Mouse (Mus musculus) cerebral cortex, adult 2 months (tissue): ENCODE data around the gene Slc12a4.

Experiments used
- WGBS: fragments of 180-500 bp; shearing (Covaris S2); methylation state at CpG from one replicate; pipeline ENCODE4 v1.1.7; 2018; 5-methylcytosine and 5-hydroxymethylcytosine counted together

Gene Slc12a4

DNA sequence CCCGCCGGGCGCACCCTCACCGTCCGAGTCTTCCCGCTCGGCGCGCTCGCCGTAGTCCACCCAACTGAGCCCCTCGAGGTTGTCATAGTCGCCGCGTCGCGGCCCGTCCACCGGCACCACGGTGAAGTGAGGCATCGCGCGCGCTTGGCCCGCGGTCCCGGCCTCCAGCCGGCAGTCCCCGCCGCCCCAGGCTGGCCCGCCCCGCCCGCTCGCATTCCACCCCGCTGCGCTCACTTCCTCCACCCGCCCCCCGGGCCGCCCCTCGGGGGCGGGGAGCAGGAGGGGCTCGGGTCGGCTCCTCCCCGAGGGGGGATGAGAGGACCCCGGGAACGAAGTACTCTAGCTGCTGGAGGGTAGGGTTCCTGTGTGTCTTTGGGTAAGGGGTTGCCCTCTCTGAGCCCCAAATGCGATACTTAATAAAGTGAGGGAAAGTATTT, at the start of gene Slc12a4:
Gene Slc12a4 (minus strand): TSS at position 193 of the 437 bp plus-strand sequence.
- 1% methylated on average over 47 of the region's 47 CpGs for WGBS

DNA sequence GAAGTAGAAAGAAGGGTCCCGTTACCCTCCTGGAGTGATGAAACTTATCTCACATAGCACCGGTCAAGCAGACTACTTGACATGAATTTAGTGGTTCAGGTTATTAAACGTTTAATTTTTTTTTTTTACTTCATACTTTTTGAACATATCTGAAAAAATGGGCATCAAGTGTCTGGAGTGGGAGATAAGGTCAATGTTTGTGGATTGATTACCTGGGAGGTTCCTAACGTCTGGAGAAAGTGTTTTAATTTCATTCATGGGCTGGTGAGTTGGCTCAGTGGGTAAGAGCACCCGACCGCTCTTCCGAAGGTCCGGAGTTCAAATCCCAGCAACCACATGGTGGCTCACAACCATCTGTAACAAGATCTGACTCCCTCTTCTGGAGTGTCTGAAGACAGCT, 46.3 kb upstream of the Slc12a4 start:
- 84% methylated on average over 8 of the region's 8 CpGs for WGBS

DNA sequence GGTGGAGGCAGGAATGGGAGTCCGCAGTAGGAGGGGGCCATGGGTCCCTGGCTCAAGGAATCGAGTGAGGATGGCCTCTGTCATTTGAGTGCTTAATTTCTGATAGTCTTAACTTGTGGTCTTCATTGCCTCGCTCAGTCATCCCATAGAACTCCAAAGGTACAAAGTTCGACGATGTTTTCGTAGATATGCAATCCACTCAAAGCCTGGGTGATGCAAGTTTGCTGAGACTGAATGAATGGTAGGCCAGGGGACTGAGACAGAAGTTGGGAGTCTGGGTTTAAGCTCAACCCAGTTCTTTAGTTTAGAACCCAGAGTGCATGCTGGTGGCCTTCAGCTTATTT, 45.7 kb upstream of the Slc12a4 start, which contains the start of gene Ddx28:
Gene Ddx28 (minus strand): TSS at position 240 of the 344 bp plus-strand sequence.
- under 1% methylated on average over 6 of the region's 6 CpGs for WGBS

DNA sequence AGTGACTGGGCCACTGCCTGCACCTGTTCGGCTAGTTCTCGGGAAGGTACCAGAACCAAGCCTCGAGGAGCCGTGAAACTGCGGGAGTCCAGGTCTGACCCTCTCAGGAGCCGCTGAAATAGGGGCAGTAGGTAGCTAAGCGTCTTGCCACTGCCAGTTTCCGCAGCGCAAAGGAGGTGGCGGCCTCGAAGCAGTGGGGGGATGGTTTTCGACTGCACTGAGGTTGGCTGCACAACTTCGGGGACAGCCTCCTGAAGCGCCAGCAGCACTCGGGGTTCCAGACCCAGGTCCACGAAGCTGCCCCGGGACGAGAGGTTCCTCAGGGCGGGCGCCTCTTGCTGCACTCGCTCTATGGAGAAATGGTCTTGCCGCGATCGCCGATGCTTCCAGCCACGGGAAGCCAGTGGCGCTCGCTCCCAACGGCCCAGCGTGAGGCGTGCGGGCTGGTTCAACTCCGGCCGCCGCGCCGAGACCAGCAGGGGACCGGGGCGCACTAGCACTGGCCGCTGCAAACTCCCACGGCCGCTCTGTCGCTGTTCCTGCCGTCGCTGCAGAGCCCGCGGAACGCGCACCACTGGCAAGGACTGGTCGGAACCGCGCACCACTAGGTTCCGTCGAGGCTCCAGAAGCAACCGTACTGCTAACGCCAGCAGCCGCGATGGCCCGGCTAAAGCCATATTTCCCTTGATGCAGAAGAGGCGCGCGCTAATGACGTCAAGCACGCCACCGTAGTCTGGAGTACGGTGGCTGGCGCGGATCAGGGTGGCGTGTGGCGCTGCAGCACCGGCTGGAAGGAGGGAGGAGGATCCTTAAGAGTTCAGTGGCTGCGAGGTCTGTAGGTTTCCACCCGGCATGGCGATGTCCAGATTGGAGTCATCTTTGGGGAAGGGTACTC, 45.1 kb upstream of the Slc12a4 start:
- 1% methylated on average over 74 of the region's 74 CpGs for WGBS

DNA sequence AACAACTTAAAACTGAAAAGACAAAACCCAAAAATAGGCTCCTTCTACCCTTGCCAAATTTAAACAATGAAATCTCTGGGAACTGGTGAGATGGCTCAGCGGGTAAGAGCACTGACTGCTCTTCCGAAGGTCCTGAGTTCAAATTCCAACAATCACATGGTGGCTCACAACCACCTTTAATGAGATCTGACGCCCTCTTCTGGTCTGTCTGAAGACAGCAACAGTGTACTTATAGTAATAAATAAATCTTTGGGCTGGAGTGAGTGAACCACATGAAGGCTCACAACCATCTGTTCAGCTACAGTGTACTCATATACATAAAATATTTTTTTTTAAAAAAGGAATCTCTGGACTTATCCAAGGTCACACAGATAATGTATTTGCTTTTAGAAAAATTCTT, 42.0 kb upstream of the Slc12a4 start:
- whole genome bisulfite sequencing: 66% methylated on average over 3 of the region's 3 CpGs

DNA sequence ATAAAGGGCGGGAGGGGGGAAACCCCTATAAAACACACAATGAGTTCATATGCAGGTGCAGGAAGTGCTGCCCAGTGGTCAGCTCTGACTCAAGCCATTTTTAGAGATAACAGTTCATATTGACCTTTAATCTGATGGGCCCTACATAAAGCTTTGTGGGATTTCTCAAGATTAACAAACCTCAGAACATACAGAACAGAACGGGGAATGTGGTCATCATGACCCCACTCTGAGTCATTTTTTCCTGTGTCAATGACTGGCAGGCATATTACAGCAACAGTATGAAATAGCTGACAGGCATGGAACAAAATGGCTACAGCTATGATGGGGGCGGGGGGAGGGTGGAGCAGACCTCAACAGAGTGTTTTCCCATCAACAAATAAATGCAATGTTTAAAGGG, 41.2 kb upstream of the Slc12a4 start:
- WGBS: 76% methylated on average over 3 of the region's 3 CpGs

DNA sequence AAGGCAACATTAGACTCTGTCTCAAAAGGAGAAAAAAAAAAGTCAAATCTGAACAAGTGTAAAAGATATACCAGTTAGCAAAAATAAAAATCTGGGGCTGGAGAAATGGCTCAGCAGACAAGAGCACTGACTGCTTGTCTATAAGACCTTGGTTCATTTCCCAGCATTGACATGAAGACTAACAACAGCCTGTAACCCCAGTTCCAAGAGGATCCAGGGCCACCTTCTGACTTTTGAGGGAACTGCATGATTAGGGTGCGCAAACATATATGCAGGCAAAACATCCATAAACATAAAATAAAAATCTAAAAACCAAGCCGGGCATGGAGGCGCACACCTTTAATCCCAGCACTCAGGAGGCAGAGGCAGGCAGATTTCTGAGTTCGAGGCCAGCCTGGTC, 40.5 kb upstream of the Slc12a4 start:
- 90% methylated on average over 4 of the region's 4 CpGs for WGBS

DNA sequence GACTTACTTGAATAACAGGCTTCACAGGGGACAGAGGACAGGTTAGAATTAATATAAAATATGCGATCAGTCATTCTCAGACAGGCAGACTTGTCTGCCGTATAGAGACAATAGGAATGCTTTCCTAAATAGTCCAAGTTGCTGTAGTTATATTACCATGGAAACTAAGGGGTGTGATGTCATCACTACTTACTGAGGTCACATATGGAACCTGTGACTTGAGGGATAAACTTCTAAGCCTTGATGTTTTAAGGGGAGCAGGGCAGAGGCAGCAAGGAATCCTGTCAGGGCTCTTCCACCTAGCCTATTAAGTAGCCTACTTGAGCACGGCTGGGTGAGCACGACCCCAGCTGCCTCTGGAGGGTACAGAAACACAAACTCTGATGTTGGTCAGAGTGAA, 40.0 kb upstream of the Slc12a4 start, which contains the start of gene Dpep2nb:
Gene Dpep2nb (minus strand): TSS at position 101 of the 400 bp plus-strand sequence.
- WGBS: 78% methylated on average over 4 of the region's 4 CpGs

DNA sequence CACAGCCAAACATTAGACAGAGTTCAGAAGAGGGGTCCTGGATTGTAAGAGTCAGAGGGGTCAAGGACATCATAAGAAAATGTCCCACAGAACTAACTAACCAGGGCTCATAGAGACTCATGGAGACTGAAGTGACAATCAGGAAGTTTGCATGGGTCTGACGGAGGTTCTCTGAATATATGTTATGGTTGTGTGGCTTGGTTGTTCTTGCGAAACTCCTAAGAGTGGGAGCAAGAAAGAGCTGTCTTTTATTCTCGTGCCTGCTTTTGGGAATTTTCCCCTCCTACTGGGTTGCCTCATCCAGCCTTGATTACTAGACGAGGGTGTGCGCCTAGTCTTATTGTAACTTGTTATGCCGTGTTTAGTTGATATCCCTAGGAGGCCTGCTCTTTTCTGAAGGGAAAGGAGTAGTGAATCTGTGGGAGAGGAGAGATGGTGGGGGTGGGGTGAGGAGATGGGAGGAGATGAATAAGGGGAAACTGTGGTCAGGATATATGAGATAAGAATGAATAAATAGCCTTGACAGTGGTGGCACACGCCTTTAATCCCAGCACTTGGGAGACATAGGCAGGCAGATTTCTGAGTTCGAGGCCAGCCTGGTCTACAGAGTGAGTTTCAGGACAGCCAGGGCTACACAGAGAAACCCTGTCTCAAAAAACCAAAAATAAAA, 38.8 kb upstream of the Slc12a4 start:
- WGBS: 74% methylated on average over 8 of the region's 8 CpGs

DNA sequence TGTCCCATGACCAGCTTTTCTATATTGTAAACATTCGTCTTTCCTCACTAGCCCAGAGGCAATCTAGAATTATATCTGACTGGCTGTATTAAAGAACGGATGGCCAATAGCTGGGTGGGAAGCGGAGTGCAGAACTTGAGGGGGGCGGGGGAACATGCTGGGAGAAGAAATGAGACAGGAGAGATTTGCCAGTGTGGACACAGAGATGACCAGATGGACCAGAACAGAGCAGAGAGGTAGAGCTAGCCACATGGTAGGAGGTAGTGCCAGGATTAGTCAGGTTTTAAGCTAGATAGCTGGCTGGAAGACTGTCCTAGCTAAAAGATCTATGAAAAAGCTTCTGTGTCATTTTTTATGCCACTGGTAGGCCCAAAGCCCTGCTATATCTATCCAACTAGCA, 36.0 kb upstream of the Slc12a4 start:
- WGBS: 86% methylated on average over 4 of the region's 4 CpGs

DNA sequence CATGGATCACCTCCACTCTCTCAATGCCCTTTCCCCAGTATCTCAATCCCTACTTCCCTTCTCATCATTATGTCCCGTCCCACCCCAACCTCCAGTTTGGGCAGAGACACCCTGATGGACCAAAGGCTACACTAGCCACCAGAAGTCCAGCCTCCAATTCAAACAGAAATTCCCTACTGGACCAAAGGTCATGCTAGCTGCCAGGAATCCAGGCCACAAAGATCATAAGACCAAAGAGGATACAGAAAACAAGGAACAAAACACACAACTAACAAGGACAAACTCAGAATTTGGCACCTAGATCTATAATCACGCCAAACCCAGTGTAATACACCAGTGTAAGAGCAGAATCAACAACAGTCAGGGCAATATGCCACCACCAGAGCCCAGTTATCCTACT, 33.1 kb upstream of the Slc12a4 start:
- WGBS: 87% methylated on average over 2 of the region's 2 CpGs

DNA sequence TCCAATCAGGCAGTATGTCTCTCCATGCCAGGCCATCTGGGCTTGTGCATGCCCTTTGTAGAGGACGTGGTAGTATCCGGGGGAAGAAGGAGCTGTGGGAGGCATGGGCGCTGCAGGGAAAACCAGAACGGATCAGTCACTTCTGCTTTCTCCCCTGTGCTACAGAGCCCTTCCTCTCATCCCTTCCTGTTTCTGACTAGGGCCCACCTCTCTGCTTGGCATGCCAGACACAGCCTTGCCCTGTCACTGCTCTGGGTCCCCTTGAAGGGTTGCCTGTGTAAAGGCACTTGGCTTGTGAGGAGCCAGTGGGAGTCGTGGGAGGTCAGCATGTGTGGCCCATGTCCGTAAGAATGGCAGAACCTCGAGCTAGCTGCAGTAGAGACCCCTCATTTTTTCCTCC, 30.5 kb upstream of the Slc12a4 start:
- WGBS: 70% methylated on average over 7 of the region's 7 CpGs

DNA sequence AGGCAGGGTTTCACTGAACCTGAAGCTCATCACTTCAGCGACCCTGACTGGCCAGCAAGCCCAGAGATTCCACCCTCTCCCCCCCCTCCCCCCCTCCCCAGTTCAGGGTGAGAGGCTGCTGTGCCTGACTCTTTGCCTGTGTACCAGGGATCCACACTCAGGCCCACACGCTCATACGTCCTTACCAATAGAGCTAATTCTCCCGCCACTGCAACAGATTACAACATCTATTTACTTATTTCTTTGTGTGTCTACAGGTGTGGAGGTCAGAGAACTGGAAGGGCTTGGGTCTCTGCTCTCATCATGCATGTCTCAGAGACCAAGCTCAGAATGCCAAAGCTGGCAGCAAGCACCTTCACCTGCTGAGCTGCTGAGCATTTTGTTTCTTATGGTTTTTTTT, 27.3 kb upstream of the Slc12a4 start:
- WGBS: 67% methylated on average over 4 of the region's 4 CpGs

DNA sequence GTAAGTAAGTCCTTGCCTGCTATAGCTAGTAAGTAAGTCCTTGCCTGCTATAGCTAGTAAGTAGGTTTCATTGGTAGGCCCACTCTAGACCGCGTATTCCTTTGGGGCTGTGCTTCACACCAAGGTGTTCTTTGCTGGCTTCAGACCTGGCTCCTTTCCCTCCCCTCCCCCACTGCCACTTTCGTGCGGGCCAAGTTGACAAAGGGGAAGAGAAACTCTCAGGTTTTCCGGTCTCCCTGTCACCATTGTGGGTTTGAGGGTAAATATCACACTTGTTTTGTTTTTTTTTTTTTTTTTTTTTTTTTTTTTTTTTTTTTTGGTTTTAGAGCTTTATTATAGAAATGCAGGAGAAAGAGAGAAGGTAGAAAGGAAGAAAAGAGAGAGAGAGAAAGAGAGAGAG, 26.6 kb upstream of the Slc12a4 start:
- 72% methylated on average over 5 of the region's 5 CpGs for WGBS

DNA sequence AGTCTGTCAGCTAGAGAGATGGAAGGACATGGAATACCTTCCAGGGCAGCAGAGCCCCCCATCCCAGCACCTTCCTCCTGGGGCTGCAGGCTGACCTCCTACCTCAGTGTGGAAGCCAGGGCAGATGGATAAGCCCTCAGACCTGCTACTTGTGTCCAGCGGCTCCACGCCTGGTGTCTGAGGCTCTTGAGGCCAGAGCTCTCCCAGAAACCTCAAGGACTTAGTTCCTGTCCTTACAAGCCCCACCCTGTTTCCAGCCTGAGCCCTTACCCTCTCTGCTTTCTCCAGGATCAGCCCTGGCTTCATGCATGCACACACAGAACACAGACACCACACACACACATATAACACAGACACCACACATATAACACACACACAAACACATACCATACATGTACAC, 25.6 kb upstream of the Slc12a4 start:
- 91% methylated on average over 2 of the region's 2 CpGs for WGBS

DNA sequence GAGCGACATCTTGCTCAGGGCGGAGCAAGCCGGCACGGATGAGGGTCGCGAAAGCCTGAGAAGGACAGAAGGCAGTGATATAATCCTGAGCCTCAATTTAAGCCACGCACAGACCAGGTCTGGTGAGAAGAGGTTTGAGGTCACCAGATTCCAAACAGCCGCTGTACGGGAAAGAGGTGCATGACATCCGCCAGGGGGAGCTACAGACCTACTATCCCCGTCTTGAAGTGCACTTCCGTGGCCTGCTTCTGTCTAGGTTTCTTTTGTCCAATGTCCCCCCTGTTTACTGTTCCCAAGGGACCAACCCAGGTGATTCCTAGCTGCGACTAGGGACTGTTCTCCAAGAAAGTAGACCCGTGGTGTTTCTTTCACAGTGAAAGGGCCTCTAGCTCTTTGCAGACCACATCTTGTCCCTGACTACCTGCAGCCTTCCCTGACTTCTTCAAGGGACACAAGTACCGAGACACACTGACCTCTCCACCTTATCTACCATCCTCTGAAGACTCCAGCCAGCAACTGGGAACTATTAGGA, 25.0 kb upstream of the Slc12a4 start, which contains the start of gene Dus2:
Gene Dus2 (plus strand): TSS at position 482 of the 532 bp plus-strand sequence.
- WGBS: 16% methylated on average over 15 of the region's 15 CpGs

DNA sequence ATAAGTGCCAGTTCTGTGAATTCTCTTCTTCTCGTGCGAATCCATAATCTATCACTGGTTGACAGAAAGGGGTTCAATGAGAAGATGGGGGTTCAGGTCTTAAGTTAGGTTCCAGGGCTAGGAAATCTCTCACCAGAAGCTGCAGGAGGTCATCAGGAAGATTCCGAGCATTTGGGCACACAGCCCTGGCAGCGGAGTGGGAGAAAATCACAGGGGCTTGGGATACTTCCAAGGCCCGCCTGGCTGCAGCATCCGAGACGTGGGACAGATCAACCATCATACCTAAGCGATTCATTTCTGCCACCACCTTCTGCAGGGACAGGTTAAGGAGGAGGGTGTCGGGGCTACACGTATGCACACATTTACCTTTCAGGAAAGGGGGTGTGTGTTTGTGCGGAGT, 22.6 kb upstream of the Slc12a4 start:
- WGBS: 83% methylated on average over 11 of the region's 11 CpGs

DNA sequence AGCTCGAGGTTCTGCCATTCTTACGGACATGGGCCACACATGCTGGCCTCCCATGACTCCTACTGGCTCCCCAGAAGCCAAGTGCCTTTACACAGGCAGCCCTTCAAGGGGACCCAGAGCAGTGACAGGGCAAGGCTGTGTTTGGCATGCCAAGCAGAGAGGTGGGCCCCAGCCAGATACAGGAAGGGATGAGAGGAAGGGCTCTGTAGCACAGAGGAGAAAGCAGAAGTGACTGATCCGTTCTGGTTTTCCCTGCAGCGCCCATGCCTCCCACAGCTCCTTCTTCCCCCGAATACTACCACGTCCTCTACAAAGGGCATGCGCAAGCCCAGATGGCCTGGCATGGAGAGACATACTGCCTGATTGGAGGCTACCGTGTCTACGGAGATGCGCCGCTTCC, 17.5 kb upstream of the Slc12a4 start:
- 72% methylated on average over 11 of the region's 11 CpGs for WGBS

DNA sequence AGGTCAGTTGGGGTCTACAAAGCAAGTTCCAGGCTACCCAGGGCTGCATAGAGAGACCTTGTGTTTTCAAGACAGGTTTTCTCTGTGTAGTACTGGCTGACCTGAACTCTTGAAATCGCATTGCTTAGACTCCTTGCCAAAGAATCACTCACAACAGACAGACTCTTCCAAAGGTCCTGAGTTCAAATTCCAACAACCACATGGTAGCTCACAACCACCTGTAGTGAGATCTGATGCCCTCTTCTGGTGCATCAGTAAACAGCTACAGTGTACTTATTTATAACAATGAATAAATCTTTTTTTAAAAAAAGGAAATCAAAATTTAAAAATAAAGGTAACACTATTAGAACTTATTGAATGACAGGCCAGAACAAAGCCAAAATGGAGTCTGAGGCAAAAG, 15.2 kb upstream of the Slc12a4 start:
- 92% methylated on average over 1 of the region's 1 CpGs for WGBS

DNA sequence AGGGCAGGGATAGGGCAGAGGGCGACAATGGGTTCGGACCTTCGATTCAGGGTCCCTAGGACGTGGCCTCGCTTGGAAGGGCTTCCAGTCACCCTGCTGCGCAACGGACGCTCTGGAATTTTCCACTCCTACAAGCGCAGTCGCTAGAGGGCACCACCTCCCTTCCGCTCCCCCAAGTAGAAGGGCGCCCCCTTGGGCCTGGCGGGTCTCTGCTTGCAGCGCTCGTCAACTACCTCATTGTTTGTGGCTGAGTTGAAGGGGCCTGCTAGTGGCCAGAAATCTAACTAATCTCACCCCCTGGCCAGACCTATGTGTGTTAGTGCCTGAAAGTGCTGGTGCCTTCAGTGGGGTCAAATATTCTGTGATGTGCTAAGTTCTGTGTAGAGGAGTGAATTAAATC, 13.4 kb upstream of the Slc12a4 start, which contains the start of gene Dpep3:
Gene Dpep3 (minus strand): TSS at position 105 of the 400 bp plus-strand sequence.
- 89% methylated on average over 15 of the region's 15 CpGs for WGBS

DNA sequence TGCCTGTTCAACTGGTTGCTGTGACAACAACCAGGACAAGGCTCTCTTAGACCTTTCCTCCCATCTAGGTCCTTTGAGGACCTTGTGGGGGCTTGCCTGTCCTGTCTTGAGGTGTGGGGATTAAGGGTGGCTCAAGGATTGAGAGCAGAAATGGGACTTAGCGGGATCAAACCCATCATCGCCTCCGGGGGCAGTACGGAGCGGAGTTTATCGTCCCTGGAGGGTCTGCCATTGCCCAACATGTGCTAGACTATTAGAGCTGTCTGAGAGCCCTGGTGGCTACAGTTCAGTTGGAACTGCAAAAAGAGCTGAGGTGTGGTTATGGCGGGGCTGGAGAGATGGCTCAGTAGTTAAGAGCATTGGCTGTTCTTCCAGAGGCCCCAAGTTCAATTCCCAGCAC, 9.5 kb upstream of the Slc12a4 start:
- WGBS: 79% methylated on average over 7 of the region's 7 CpGs

DNA sequence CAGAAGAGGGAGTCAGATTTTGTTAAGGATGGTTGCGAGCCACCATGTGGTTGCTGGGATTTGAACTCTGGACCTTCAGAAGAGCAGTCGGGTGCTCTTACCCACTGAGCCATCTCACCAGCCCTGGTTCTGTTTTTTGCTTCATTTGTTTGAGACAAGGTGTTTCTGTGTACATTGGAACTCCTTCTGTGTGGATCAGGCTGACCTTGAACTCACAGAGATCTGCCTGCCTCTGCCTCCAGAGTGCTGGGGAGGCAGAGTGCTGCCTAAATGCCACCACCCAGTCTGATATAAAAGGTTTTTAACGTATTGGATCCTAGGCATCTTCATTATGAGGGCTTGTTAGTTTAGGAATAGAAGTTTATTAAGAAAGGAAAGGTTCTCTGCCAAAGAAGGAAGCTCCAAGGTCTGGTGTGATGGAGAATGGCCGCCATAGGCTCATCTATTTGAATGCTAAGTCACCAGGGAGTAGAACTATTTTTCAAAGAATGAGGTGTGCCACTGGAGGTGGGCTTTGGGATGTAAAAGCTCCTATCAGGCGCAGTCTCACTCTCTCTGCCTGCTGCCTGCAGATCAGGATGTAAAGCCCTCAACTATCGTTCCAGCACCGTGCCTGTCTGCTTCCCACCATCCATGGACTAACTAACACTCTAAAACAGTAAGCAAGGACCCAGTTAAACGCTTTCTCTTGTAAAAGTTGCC, 5.3 kb upstream of the Slc12a4 start:
- 79% methylated on average over 8 of the region's 8 CpGs for WGBS
